Mouse (Mus musculus) hindbrain, embryonic 13.5 days (tissue): ENCODE measurements around the gene Antxr2. TPM values are rescaled to one million over a fixed set of nuclear protein-coding genes. Genes with fewer than 3 reads are reported as not detected.

Source experiments
- ATAC-seq: fragments of 200-750 bp; cut with Nextera tagmentation; 2 replicates; pipeline ENCODE4 v1.8.0; 2017; ENCODE audit warnings: moderate TSS enrichment; ENCODE audit not compliant: low FRiP score
- H3K27ac ChIP-seq: fragments of 300-500 bp; sonication (generic); 2 replicates; pipeline ENCODE4 v1.5.1; 2015; ENCODE audit warnings: inconsistent platforms, mild to moderate bottlenecking, moderate library complexity
- H3K27me3 ChIP-seq: fragments of 300-500 bp; sonication (generic); 2 replicates; pipeline ENCODE4 v1.6.1; 2015; ENCODE audit warnings: mild to moderate bottlenecking, inconsistent platforms
- H3K36me3 ChIP-seq: fragments of 300-500 bp; sonication (generic); 2 replicates; pipeline ENCODE4 v1.6.1; 2015; ENCODE audit warnings: mild to moderate bottlenecking, inconsistent platforms
- H3K4me1 ChIP-seq: fragments of 300-500 bp; sonication (generic); replicated peaks from 2 replicates; pipeline ENCODE4 v1.6.1; 2015; ENCODE audit warnings: inconsistent platforms
- H3K4me2 ChIP-seq: fragments of 300-500 bp; sonication (generic); 2 replicates; pipeline ENCODE4 v1.6.1; 2015; ENCODE audit warnings: inconsistent platforms, mild to moderate bottlenecking, moderate library complexity
- H3K4me3 ChIP-seq: fragments of 300-500 bp; sonication (generic); 2 replicates; pipeline ENCODE4 v1.5.1; 2015; ENCODE audit warnings: mild to moderate bottlenecking, inconsistent platforms
- H3K9ac ChIP-seq: fragments of 300-500 bp; sonication (generic); 2 replicates; pipeline ENCODE4 v1.6.1; 2015; ENCODE audit warnings: mild to moderate bottlenecking, inconsistent platforms
- H3K9me3 ChIP-seq: fragments of 300-500 bp; sonication (generic); 2 replicates; pipeline ENCODE4 v1.6.1; 2016; ENCODE audit warnings: inconsistent platforms
- whole genome bisulfite sequencing: fragments of 180-500 bp; shearing (Covaris S2); methylation state at CpG from one replicate; pipeline ENCODE4 v1.1.7; 2015; 5-methylcytosine and 5-hydroxymethylcytosine counted together
- polyA plus RNA-seq: library from polyadenylated mRNA; unstranded; fragments of >200 nt; fragmentation: Nextera tagmentation; extraction: Ambion mirVana; gene quantifications from 2 replicates; pipeline ENCODE4 v1.2.1, GENCODE M21; 2015

The Antxr2 gene
- polyA plus RNA-seq, 1 experiment from 2014 or later = 4.6 TPM

- WGBS = 69% methylated on average over 2 of the region's 2 CpGs
Measured at GRCm38 (mm10) chr5:97881421-97881820, 149.4 kb downstream of the Antxr2 start.

GRCm38 (mm10) chr5:97880115-97880514, 150.7 kb downstream of the Antxr2 start:
- ATAC-seq = no peak
- WGBS = 67% methylated on average over 8 of the region's 8 CpGs
- Histone ChIP-seq H3K9me3 (no peaks in the 10 kb centered on the region), H3K27me3 (no peaks in the 10 kb centered on the region), H3K4me1 (no peaks in the 10 kb centered on the region), H3K4me3 (no peak overlapping the region), H3K4me2 (no peak overlapping the region), H3K27ac (no peak overlapping the region), H3K36me3 (no peaks in the 10 kb centered on the region), H3K9ac (no peak overlapping the region)

More at GRCm38 (mm10) chr5:97881421-97881820, 149.4 kb downstream of the Antxr2 start:
- no peak overlapping the region for H3K4me2 ChIP-seq
- H3K4me1 ChIP-seq = no peaks in the 10 kb centered on the region
- H3K36me3 ChIP-seq = no peaks in the 10 kb centered on the region
- H3K9ac ChIP-seq = no peak overlapping the region
- no peaks in the 10 kb centered on the region for H3K27me3 ChIP-seq
- H3K9me3 ChIP-seq = no peaks in the 10 kb centered on the region
- H3K4me3 ChIP-seq = no peak overlapping the region
- H3K27ac ChIP-seq = no peak overlapping the region
- no peak for ATAC-seq

DNA sequence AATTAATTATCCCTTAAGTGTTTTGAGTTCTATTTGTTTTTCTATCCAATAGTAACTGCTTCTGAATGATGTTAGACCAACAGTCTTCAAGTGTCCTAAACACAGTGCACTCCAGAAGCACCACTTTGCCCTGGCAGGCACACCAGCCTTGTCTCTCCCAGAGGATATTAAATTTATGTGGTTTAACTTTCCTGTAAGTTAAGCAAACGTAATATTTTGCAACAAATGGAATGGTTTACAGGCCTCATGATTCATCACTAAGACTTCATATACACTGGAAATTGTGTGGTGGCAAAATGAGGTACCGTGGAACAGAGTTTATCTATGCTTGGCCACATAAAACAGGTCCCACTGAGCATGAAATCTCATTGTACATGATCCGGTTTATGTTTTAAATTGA, 152.0 kb downstream of the Antxr2 start:
- no peak overlapping the region for H3K4me3 ChIP-seq
- 55% methylated on average over 3 of the region's 3 CpGs for WGBS
- no peaks in the 10 kb centered on the region for H3K4me1 ChIP-seq
- no peaks in the 10 kb centered on the region for H3K27me3 ChIP-seq
- H3K9me3 ChIP-seq = no peaks in the 10 kb centered on the region
- no peaks in the 10 kb centered on the region for H3K36me3 ChIP-seq
- ATAC-seq = no peak
- no peak overlapping the region for H3K27ac ChIP-seq
- no peak overlapping the region for H3K9ac ChIP-seq
- no peak overlapping the region for H3K4me2 ChIP-seq

GRCm38 (mm10) chr5:97878215-97878794, 152.5 kb downstream of the Antxr2 start:
- no peak for ATAC-seq
- H3K27ac ChIP-seq = no peak overlapping the region
- H3K4me1 ChIP-seq = no peaks in the 10 kb centered on the region
- no peak overlapping the region for H3K4me2 ChIP-seq
- no peak overlapping the region for H3K9ac ChIP-seq
- WGBS = 55% methylated on average over 1 of the region's 1 CpGs
- H3K4me3 ChIP-seq = no peak overlapping the region
- H3K9me3 ChIP-seq = no peaks in the 10 kb centered on the region
- H3K36me3 ChIP-seq = no peaks in the 10 kb centered on the region
- no peaks in the 10 kb centered on the region for H3K27me3 ChIP-seq

- WGBS = 96% methylated on average over 2 of the region's 2 CpGs
- Histone ChIP-seq H3K27me3 (no peaks in the 10 kb centered on the region), H3K9ac (no peak overlapping the region), H3K4me3 (no peak overlapping the region), H3K4me2 (no peak overlapping the region), H3K27ac (no peak overlapping the region), H3K9me3 (no peaks in the 10 kb centered on the region), H3K36me3 (no peaks in the 10 kb centered on the region), H3K4me1 (no peaks in the 10 kb centered on the region)
- no peak for ATAC-seq
Measured at GRCm38 (mm10) chr5:97876895-97877294, 153.9 kb downstream of the Antxr2 start.

DNA sequence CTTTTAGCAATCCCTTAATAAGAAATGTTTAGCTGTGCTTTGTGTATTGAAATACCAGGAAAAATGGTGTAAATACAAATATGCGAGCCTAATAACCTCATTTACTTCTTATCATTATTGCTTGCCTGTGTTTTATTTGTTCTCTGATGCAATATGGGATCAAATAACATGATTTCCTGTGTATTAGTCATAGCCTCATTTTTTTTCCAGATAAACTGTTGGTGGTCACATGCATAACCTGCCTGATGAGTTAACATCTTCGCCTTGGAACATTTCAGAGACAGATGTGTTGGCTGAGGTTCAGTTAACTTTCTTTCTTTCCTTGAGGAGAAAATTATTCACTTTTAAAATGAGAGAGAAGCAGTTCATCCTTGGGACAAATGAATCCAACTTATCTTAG, 162.9 kb downstream of the Antxr2 start:
- no peak for ATAC-seq
- Histone ChIP-seq H3K9me3 (no peaks in the 10 kb centered on the region), H3K9ac (no peak overlapping the region), H3K27me3 (no peaks in the 10 kb centered on the region), H3K36me3 (no peaks in the 10 kb centered on the region), H3K4me2 (no peak overlapping the region), H3K4me3 (no peak overlapping the region), H3K4me1 (no peaks in the 10 kb centered on the region), H3K27ac (no peak overlapping the region)
- WGBS = 90% methylated on average over 2 of the region's 2 CpGs

GRCm38 (mm10) chr5:97866975-97867374, 163.9 kb downstream of the Antxr2 start:
- Histone ChIP-seq H3K9me3 (no peaks in the 10 kb centered on the region), H3K4me2 (no peak overlapping the region), H3K4me3 (no peak overlapping the region), H3K27me3 (no peaks in the 10 kb centered on the region), H3K9ac (no peak overlapping the region), H3K36me3 (no peaks in the 10 kb centered on the region), H3K27ac (no peak overlapping the region), H3K4me1 (no peaks in the 10 kb centered on the region)
- ATAC-seq = no peak
- 91% methylated on average over 3 of the region's 3 CpGs for WGBS

DNA sequence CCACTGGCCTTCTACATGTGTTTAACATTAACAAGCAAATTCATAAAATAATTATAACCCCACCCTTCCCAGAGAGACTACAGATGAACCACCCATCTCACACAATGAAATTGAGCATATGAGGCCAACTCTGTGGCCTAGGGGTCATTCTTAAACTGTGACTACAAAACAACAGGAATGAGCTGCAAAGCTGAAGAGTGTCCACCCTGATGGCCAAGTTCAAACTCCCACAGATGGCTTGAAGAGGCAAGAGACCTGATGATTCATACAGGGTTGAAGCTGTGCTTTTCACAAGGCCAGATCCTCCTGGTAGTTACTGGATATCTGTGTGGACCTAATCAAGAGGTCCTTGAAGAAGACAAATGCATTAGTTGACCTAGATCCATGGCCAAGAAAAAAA, 173.7 kb downstream of the Antxr2 start:
- H3K4me2 ChIP-seq = no peak overlapping the region
- no peaks in the 10 kb centered on the region for H3K4me1 ChIP-seq
- H3K27ac ChIP-seq = no peak overlapping the region
- H3K36me3 ChIP-seq = no peaks in the 10 kb centered on the region
- no peak overlapping the region for H3K4me3 ChIP-seq
- H3K27me3 ChIP-seq = no peaks in the 10 kb centered on the region
- H3K9ac ChIP-seq = no peak overlapping the region
- no peaks in the 10 kb centered on the region for H3K9me3 ChIP-seq
- ATAC-seq = no peak

DNA sequence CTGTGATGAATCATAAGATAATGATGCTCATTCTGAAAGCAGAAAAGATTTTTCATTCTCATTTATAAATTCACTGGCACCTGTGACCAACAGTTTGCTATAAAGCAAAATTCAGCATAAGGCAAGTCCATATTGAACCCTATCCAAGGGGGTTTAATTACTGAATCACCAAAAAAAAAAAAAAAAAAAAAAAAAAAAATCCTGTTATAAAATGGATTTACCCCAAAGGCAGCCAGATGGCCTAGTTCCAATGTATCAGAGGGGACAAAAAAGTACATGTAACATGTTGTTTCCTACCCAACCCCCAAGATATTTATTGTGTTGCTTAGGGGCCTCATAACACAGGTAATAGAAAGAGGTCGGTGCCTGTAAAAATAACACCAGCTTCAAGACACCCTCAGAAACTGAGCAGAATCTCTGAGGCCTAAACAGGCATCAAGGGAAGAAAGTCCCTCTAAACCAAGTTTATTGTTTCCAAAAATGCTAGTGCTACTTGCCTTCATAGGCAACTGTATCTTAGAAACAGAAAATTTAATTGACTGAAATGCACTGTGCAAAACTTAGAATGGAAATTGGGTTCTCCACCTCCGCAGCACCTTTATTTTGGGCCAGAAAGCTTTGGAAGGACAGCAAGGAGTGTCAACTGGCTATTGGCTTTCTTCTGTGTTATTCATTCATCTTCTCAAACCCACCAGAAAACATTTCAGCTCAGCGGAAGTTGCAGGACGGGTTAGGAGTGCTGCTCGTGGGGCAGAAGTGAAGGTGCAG, 178.7 kb downstream of the Antxr2 start:
- no peaks in the 10 kb centered on the region for H3K9me3 ChIP-seq
- WGBS = 92% methylated on average over 5 of the region's 5 CpGs
- no peak for ATAC-seq
- H3K9ac ChIP-seq = no peak overlapping the region
- H3K27me3 ChIP-seq = no peaks in the 10 kb centered on the region
- no peak overlapping the region for H3K27ac ChIP-seq
- no peak overlapping the region for H3K4me2 ChIP-seq
- H3K4me1 ChIP-seq = no peaks in the 10 kb centered on the region
- H3K36me3 ChIP-seq = no peaks in the 10 kb centered on the region
- H3K4me3 ChIP-seq = no peak overlapping the region

- Histone ChIP-seq H3K36me3 (no peaks in the 10 kb centered on the region), H3K9me3 (no peaks in the 10 kb centered on the region), H3K4me2 (no peak overlapping the region), H3K27me3 (no peaks in the 10 kb centered on the region), H3K9ac (no peak overlapping the region), H3K4me1 (no peaks in the 10 kb centered on the region), H3K4me3 (no peak overlapping the region), H3K27ac (no peak overlapping the region)
- no peak for ATAC-seq
- 89% methylated on average over 10 of the region's 10 CpGs for WGBS
Measured at GRCm38 (mm10) chr5:97847204-97847895, 183.5 kb downstream of the Antxr2 start.

DNA sequence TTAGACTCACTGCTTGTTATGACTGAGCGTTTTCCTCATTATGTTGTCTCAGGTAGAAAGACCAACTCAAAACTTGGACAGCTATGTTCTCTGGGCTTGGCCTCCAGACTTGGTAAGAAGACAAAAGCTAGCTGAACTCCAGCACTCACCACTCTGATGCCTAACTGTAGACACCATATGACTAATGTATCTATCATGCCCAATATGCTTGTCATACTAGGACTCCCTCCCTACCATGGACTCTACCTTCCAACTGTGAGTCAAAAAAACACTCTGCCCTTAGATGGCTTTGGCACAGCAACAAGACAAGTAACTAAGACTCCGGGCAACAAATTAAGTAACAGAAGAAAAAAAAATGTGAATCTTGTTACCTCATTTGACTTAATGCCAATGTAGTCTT, 184.3 kb downstream of the Antxr2 start:
- Histone ChIP-seq H3K9me3 (no peaks in the 10 kb centered on the region), H3K27ac (no peak overlapping the region), H3K4me1 (no peaks in the 10 kb centered on the region), H3K4me2 (no peak overlapping the region), H3K36me3 (no peaks in the 10 kb centered on the region), H3K4me3 (no peak overlapping the region), H3K27me3 (no peaks in the 10 kb centered on the region), H3K9ac (no peak overlapping the region)
- 96% methylated on average over 2 of the region's 2 CpGs for WGBS
- ATAC-seq = no peak

- Histone ChIP-seq H3K4me3 (no peak overlapping the region), H3K9ac (no peak overlapping the region), H3K27ac (no peak overlapping the region), H3K36me3 (no peaks in the 10 kb centered on the region), H3K4me1 (no peaks in the 10 kb centered on the region), H3K9me3 (no peaks in the 10 kb centered on the region), H3K27me3 (no peaks in the 10 kb centered on the region), H3K4me2 (no peak overlapping the region)
- no peak for ATAC-seq
- 69% methylated on average over 1 of the region's 1 CpGs for WGBS
Measured at GRCm38 (mm10) chr5:97842016-97842415, 188.8 kb downstream of the Antxr2 start.

DNA sequence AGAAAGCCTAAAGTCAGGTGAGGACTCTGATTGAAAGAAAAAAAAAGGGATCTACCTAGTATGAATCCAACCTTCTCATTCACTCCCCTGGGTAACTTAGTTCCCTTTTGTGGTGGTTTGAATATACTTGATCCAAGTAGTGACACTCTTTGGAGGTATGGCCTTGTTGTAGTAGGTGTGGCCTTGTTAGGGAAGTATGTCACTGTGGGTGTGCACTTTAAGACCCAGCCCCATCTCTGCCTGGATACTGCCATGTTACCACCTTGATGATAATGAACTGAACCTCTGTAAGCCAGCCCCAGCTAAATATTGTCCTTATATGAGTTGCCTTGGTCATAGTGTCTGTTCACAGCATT, 190.9 kb downstream of the Antxr2 start:
- H3K27ac ChIP-seq = no peak overlapping the region
- H3K9ac ChIP-seq = no peak overlapping the region
- no peaks in the 10 kb centered on the region for H3K36me3 ChIP-seq
- no peak for ATAC-seq
- no peak overlapping the region for H3K4me3 ChIP-seq
- H3K4me2 ChIP-seq = no peak overlapping the region
- H3K9me3 ChIP-seq = no peaks in the 10 kb centered on the region
- H3K4me1 ChIP-seq = no peaks in the 10 kb centered on the region
- H3K27me3 ChIP-seq = no peaks in the 10 kb centered on the region
